Mouse (Mus musculus) cortical plate, adult 2 months (tissue): Measurements from ENCODE around the gene Grik4.

Source experiments
- CTCF ChIP-seq: fragments of 200-500 bp; IDR thresholded peaks from 2 replicates; pipeline ENCODE4 v1.5.1; 2011; ENCODE audit warnings: mild to moderate bottlenecking, control low read depth, low read length; ENCODE audit not compliant: insufficient read depth; ENCODE audit errors: extremely low read depth
- POLR2A ChIP-seq: fragments of 200-500 bp; IDR thresholded peaks from 2 replicates; pipeline ENCODE4 v1.6.1; 2011; ENCODE audit warnings: mild to moderate bottlenecking, low read length, control low read depth; ENCODE audit not compliant: insufficient read depth; ENCODE audit errors: extremely low read depth

DNA sequence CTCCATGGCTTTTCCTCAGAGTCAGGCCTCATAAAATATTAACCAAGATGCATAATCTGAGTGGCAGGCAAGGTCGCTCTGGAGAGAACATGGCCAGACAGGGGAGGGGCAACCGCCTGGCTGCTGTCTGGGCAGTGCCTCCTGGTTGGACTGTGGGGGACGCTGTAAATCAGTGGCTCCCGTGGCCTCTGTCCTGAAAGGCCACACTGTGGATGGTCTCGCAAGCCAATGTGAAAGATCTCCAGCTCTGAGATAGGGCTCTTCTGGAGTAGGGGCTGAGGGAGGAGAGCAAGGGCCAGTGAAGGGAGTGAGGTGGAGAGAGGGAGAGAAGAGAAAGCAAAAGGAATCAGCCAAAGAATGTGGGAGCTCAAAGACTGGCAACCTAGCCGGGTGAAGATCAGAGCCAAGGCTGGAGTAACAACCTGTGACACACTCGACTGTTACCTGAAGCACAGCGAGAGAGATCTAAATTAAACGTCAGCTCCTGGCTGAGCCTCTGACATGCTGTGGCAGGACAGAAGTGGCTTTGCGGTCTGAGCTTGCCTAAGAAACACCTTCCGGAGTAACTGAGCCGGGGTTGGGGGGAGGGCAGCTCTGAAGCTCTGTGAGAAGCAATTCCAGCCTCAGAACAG, 270.8 kb downstream of the Grik4 start:
- TF ChIP-seq CTCF (no peak), POLR2A (no peak)
